17 mouse cellular contexts compared by ENCODE assay signal in the genomic region with DNA sequence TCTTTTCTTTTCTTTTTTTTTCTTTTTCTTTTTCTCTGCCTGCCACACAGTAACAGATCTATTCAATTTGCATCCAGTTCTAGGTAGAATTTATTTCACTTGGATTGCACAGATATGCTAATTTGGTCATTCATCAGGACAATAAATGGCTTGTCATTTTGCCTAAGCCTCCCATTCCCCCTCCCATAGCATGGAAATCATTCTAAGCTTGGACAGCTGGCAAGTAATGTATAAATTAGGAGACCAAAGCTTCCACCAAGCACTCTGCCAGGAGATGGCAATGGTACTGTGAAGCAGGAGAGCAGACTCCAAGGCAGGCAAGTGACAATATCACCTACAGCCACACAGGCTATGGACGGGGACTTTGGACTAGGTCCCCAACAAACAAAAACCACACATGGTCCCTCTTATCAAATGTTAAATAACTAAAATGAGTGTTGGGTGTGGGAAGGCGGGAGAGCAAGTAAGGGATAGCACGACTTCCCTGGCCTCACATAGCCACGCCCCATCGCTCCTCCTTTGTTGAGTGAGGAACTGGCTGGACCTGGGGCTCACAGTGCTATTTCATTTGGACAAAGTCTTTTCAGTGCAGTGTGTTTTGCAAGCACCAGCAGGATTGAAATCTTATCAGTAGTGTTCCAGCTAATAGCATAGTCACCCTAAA. TPM values are rescaled to one million over a fixed set of nuclear protein-coding genes. Genes with fewer than 3 reads are reported as not detected.
DNase-seq lines count a peak whose midpoint lies in the region; ATAC-seq lines count a peak whose summit lies in the region.
"Had no signal": no experiment of that assay in that cellular context is flagged by ENCODE, and none has a peak within 500 bp of the region (broad histone marks: within the 10 kb centered on the region; RNA-seq: fewer than 3 reads in every experiment).

No protein-coding gene starts in this region.

- no peaks in the 10 kb centered on the region for H3K27me3 ChIP-seq in forebrain, embryonic 14.5 days (replicated peaks; ENCODE audit: control insufficient read depth, insufficient read depth, low read length)
- no peaks in the 10 kb centered on the region for H3K27me3 ChIP-seq in hindbrain, embryonic 14.5 days (ENCODE audit: control insufficient read depth, insufficient read depth, low read length)
- H3K27me3 ChIP-seq in midbrain, embryonic 11.5 days (ENCODE audit: control insufficient read depth, insufficient read depth, low read length) = no peaks in the 10 kb centered on the region
- no peaks in the 10 kb centered on the region for H3K27me3 ChIP-seq in stomach, embryonic 15.5 days (replicated peaks)
- H3K27me3 ChIP-seq: CH12.LX; heart, embryonic 13.5 days; liver, embryonic 13.5 days had no signal

- no peaks in the 10 kb centered on the region for H3K9me3 ChIP-seq in forebrain, embryonic 14.5 days (replicated peaks; ENCODE audit: control insufficient read depth, low read length)
- H3K9me3 ChIP-seq in hindbrain, embryonic 14.5 days (ENCODE audit: control insufficient read depth, low read length) = no peaks in the 10 kb centered on the region
- H3K9me3 ChIP-seq in midbrain, embryonic 11.5 days (ENCODE audit: control insufficient read depth, low read length) = no peaks in the 10 kb centered on the region
- no peaks in the 10 kb centered on the region for H3K9me3 ChIP-seq in stomach, embryonic 15.5 days
- H3K9me3 ChIP-seq: heart, embryonic 13.5 days; liver, embryonic 13.5 days had no signal

- H3K4me3 ChIP-seq in forebrain, embryonic 14.5 days (ENCODE audit: low read depth, low read length) = no peak overlapping the region
- no peak overlapping the region for H3K4me3 ChIP-seq in hindbrain, embryonic 14.5 days (replicated peaks; ENCODE audit: low read length)
- no peak overlapping the region for H3K4me3 ChIP-seq in midbrain, embryonic 11.5 days (ENCODE audit: low read depth, low read length)
- no peak overlapping the region for H3K4me3 ChIP-seq in stomach, embryonic 15.5 days (replicated peaks)
- H3K4me3 ChIP-seq: heart, embryonic 13.5 days; liver, embryonic 13.5 days had no signal

- H3K4me1 ChIP-seq in forebrain, embryonic 14.5 days (ENCODE audit: control insufficient read depth, insufficient read depth, low read length) = peaks cover 9% of the 10 kb centered on the region; the same call in 1 of the 2 replicates
- H3K4me1 ChIP-seq in hindbrain, embryonic 14.5 days (replicated peaks; ENCODE audit: control insufficient read depth, insufficient read depth, low read length) = no peaks in the 10 kb centered on the region; the same call in 1 of the 2 replicates
- 0 out of 2 replicates have a peak, but pooled peaks cover 4% of the 10 kb centered on the region for H3K4me1 ChIP-seq in midbrain, embryonic 11.5 days (ENCODE audit: control insufficient read depth, insufficient read depth, low read length)
- H3K4me1 ChIP-seq in stomach, embryonic 15.5 days = no peaks in the 10 kb centered on the region
- H3K4me1 ChIP-seq: heart, embryonic 13.5 days had no signal

- H3K36me3 ChIP-seq in forebrain, embryonic 14.5 days (ENCODE audit: control insufficient read depth, insufficient read depth, low read length) = no peaks in the 10 kb centered on the region
- H3K36me3 ChIP-seq in hindbrain, embryonic 14.5 days (replicated peaks; ENCODE audit: control insufficient read depth, insufficient read depth) = no peaks in the 10 kb centered on the region
- no peaks in the 10 kb centered on the region for H3K36me3 ChIP-seq in midbrain, embryonic 11.5 days (ENCODE audit: control insufficient read depth, insufficient read depth, low read length)
- H3K36me3 ChIP-seq in stomach, embryonic 15.5 days = no peaks in the 10 kb centered on the region
- H3K36me3 ChIP-seq: liver, embryonic 13.5 days had no signal

- no peak overlapping the region for H3K9ac ChIP-seq in forebrain, embryonic 14.5 days (ENCODE audit: low read length)
- H3K9ac ChIP-seq in hindbrain, embryonic 14.5 days = no peak overlapping the region
- H3K9ac ChIP-seq in midbrain, embryonic 11.5 days (ENCODE audit: low read length) = no peak overlapping the region
- H3K9ac ChIP-seq in stomach, embryonic 15.5 days = no peak overlapping the region
- H3K9ac ChIP-seq: heart, embryonic 13.5 days; liver, embryonic 13.5 days had no signal

- peak; percentile 92 for ATAC-seq in forebrain, embryonic 14.5 days
- peak; percentile 72; the same call in 1 of the 2 replicates for ATAC-seq in hindbrain, embryonic 14.5 days (ENCODE audit: low FRiP score)
- peak; percentile 83 for ATAC-seq in midbrain, embryonic 11.5 days (ENCODE audit: low FRiP score)
- peak; percentile 89 for ATAC-seq in stomach, embryonic 15.5 days (ENCODE audit: insufficient read depth, low FRiP score, low read depth)
- ATAC-seq: inflammation-experienced regulatory T-cells, adult 6 months; Patski had no signal

- H3K27ac ChIP-seq in forebrain, embryonic 14.5 days (ENCODE audit: low read depth, low read length) = peak overlapping the region; percentile 81
- H3K27ac ChIP-seq in hindbrain, embryonic 14.5 days = peak overlapping the region; percentile 10
- H3K27ac ChIP-seq in midbrain, embryonic 11.5 days (ENCODE audit: low read depth, low read length) = no peak overlapping the region; the same call in 1 of the 2 replicates
- H3K27ac ChIP-seq in stomach, embryonic 15.5 days = peak overlapping the region; percentile 61; the same call in 1 of the 2 replicates
- H3K27ac ChIP-seq: heart, embryonic 13.5 days; liver, embryonic 13.5 days; macrophage had no signal

- DNase-seq in forebrain, embryonic 14.5 days (ENCODE audit: low spot score) = peak; percentile 90
- DNase-seq in hindbrain, embryonic 14.5 days (ENCODE audit: low spot score) = peak; percentile 32
- DNase-seq in midbrain, embryonic 11.5 days (ENCODE audit: low spot score, missing footprints) = peak; percentile 85
- DNase-seq in adrenal gland, adult (ENCODE audit: inconsistent age in 2 of 2, low spot score in 1 of 2) = no peak
- DNase-seq in cerebellum, postnatal 14 days = no peak
- no peak for DNase-seq in retina, postnatal 1 day
- DNase-seq: adrenal gland, adult 8-10 months; kidney, postnatal 4 days; liver, embryonic 13.5 days had no signal

- 30% methylated on average over 5 of the region's 5 CpGs for WGBS in forebrain, embryonic 14.5 days
- WGBS in hindbrain, embryonic 14.5 days = 72% methylated on average over 5 of the region's 5 CpGs
- WGBS in midbrain, embryonic 11.5 days = 79% methylated on average over 5 of the region's 5 CpGs
- WGBS in stomach, embryonic 15.5 days = 68% methylated on average over 5 of the region's 5 CpGs

- no peak overlapping the region for H3K4me2 ChIP-seq in forebrain, embryonic 14.5 days (ENCODE audit: low read length)
- no peak overlapping the region for H3K4me2 ChIP-seq in hindbrain, embryonic 14.5 days (replicated peaks)
- H3K4me2 ChIP-seq in midbrain, embryonic 11.5 days = no peak overlapping the region
- no peak overlapping the region for H3K4me2 ChIP-seq in stomach, embryonic 15.5 days
- H3K4me2 ChIP-seq: heart, embryonic 13.5 days; liver, embryonic 13.5 days had no signal

RNA-seq across cellular contexts. Expression of a gene that starts 22.7 kb away (rescaled TPM):
- 0.25 TPM in 1 of 2 replicates, not detected in the other for polyA plus RNA-seq in forebrain, embryonic 14.5 days (2014; fragmentation: Nextera tagmentation; extraction: Ambion mirVana)
- 0.17 TPM in 1 of 2 replicates, not detected in the other for polyA plus RNA-seq in hindbrain, embryonic 14.5 days (2014; fragmentation: Nextera tagmentation; extraction: Ambion mirVana)
- polyA plus RNA-seq in midbrain, embryonic 11.5 days (2014; fragmentation: Nextera tagmentation; extraction: Ambion mirVana) = not detected in 2 replicates
- 5.0 and 10.3 TPM in 2 replicates for polyA plus RNA-seq in stomach, embryonic 15.5 days (2015; fragmentation: Nextera tagmentation; extraction: Ambion mirVana)
- polyA plus RNA-seq: cortical plate, adult 2 months; inflammation-experienced regulatory T-cells, adult 6 months; macrophage; Patski; spleen, adult 2 months had no signal

Comparison
In these comparisons a context has a peak if more than half of its experiments do, and no peak if none do; other contexts are left out.
1. DNase-seq: peak in forebrain, embryonic 14.5 days (single experiment), hindbrain, embryonic 14.5 days (single experiment) and midbrain, embryonic 11.5 days (single experiment); none in adrenal gland, adult (0 of 2), cerebellum, postnatal 14 days (0 of 2) and retina, postnatal 1 day (single experiment).
2. Peak in every context shown above with its lines, with median percentiles within 50 percentile points of each other: ATAC-seq.